Mouse (Mus musculus): ENCODE measurements at regions not wholly inside any gene's neighbourhood (a gene's known extent, or its start where the extent isn't known, plus 50 kb on each side); places are given as distances from the start of the nearest gene placed in this dataset.

DNA sequence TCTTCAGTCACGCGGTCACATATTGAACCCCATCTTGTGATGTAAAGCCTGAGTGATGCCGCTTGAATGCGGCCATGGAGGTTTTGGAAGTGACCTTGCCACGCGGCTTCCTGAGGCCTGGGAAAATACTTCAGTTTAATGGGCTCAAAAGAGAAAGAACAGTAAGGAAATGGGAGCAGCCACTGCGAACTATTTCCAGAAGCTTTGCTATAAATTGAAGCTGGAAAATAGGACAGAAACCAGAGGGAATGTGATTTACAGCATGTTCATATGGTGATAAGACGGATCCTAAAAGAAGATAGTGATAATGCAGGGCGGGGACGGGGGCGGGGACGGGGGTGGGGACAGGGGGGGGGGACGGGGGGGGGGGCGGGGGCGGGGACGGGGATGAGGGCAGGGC is 52.7 kb upstream of the Trpc4 start:
- Histone ChIP-seq H3K27me3 (replicated peaks) (no peaks in the 10 kb centered on the region), H3K4me1 (ENCODE audit: control insufficient read depth in 1 of 2, insufficient read depth in 2 of 2) (no peaks in the 10 kb centered on the region; a peak in 1 of 4 replicates), H3K27ac (ENCODE audit: insufficient read depth, low read depth) (no peak overlapping the region), H3K36me3 (replicated peaks in 1 of 2; ENCODE audit: control insufficient read depth in 1 of 2, insufficient read depth in 1 of 2, low read length in 1 of 2) (no peaks in the 10 kb centered on the region), H3K9me3 (replicated peaks; ENCODE audit: low read length) (no peaks in the 10 kb centered on the region), H3K9ac (ENCODE audit: insufficient read depth, low read depth) (no peak overlapping the region), H3K79me2 (replicated peaks; ENCODE audit: control insufficient read depth, extremely low read depth, insufficient read depth, poor library complexity, severe bottlenecking) (no peaks in the 10 kb centered on the region), H3K4me3 (replicated peaks in 1 of 3; ENCODE audit: low read depth in 2 of 3, low read length in 2 of 3, poor library complexity in 1 of 3) (no peak overlapping the region), H3K4me2 (ENCODE audit: insufficient read depth, low read depth, poor library complexity, severe bottlenecking) (no peak overlapping the region)
- DNase-seq (ENCODE audit: extremely low read depth): no peak
- TF ChIP-seq NELFE (IDR thresholded peaks at IDR 0.05; ENCODE audit: low read depth, low read length): no peak
- TF ChIP-seq CTCF (conservative IDR thresholded peaks at IDR 0.05 in 1 of 2, IDR thresholded peaks at IDR 0.05 in 1 of 2; ENCODE audit: low read depth in 2 of 2, low read length in 2 of 2): no peak
- TF ChIP-seq GABPA (IDR thresholded peaks at IDR 0.05; ENCODE audit: insufficient replicate concordance, low read depth, low read length): no peak
- TF ChIP-seq RCOR1 (conservative IDR thresholded peaks at IDR 0.05; ENCODE audit: low read depth, low read length): no peak
- no peak for TF ChIP-seq HCFC1 (IDR thresholded peaks at IDR 0.05; ENCODE audit: low read depth, low read length)
- TF ChIP-seq ZMIZ1 (IDR thresholded peaks at IDR 0.05; ENCODE audit: low read depth, low read length): no peak
- TF ChIP-seq UBTF (IDR thresholded peaks at IDR 0.05; ENCODE audit: low read depth, low read length): no peak
- in situ Hi-C loops (cut with MboI; ENCODE audit: low pct_ligation_motif_present, low pct_unique_long_range_greater_than_20kb, low sequenced_read_pairs): no loop called here
- dilution Hi-C loops (cut with MboI; ENCODE audit: extremely low pct_ligation_motif_present, extremely low pct_unique_long_range_greater_than_20kb, low sequenced_read_pairs): no loop called here

DNA sequence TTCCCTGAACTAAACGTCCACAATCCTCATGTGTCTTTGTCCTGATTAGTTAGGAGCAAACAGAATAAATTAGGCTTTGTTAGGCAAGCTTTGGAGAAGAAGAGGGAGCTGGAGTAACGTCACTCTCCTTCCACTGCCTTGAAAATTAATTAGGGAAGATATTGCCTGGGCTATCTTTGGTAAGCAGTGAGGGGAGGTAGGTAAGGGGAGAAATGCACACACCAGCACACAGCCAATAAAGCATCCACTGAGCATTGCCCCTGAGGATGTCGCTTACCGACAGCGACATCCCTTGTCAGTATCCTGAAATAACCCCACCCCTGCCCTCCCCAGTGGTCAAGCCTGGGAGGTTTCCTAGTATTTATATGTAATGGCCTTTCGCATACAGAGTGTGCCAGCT is 72.2 kb upstream of the Trpc4 start:
- Histone ChIP-seq H3K4me2 (ENCODE audit: insufficient read depth, low read depth, poor library complexity, severe bottlenecking) (no peak overlapping the region), H3K9ac (ENCODE audit: insufficient read depth, low read depth) (no peak overlapping the region), H3K36me3 (replicated peaks in 1 of 2; ENCODE audit: control insufficient read depth in 1 of 2, insufficient read depth in 1 of 2, low read length in 1 of 2) (no peaks in the 10 kb centered on the region), H3K27ac (ENCODE audit: insufficient read depth, low read depth) (no peak overlapping the region), H3K4me3 (replicated peaks in 1 of 3; ENCODE audit: low read depth in 2 of 3, low read length in 2 of 3, poor library complexity in 1 of 3) (no peak overlapping the region), H3K27me3 (replicated peaks) (no peaks in the 10 kb centered on the region), H3K4me1 (ENCODE audit: control insufficient read depth in 1 of 2, insufficient read depth in 2 of 2) (no peaks in the 10 kb centered on the region), H3K79me2 (replicated peaks; ENCODE audit: control insufficient read depth, extremely low read depth, insufficient read depth, poor library complexity, severe bottlenecking) (no peaks in the 10 kb centered on the region), H3K9me3 (replicated peaks; ENCODE audit: low read length) (no peaks in the 10 kb centered on the region)
- in situ Hi-C loops (cut with MboI; ENCODE audit: low pct_ligation_motif_present, low pct_unique_long_range_greater_than_20kb, low sequenced_read_pairs): no loop called here
- no peak for TF ChIP-seq ZMIZ1 (IDR thresholded peaks at IDR 0.05; ENCODE audit: low read depth, low read length)
- dilution Hi-C loops (cut with MboI; ENCODE audit: extremely low pct_ligation_motif_present, extremely low pct_unique_long_range_greater_than_20kb, low sequenced_read_pairs): no loop called here
- DNase-seq (ENCODE audit: extremely low read depth): no peak

DNA sequence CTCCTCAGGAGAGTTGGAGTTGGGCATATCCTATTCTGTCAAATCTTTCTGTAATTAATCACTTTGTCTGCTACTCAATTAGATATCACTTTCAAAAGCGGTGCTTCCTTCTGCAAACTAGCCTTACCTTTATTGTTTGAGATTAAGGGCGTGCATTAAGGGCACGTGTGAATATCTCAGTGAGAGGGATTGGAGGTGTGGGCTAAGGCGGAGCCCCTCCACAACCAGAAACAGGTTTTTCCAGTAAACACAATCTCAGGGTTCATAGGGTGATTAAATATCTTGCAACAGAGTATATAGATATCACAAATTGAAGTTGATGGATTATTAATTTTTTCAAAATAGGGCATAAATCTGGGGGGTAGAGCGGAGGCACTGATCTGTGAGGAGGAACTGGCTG is 79.4 kb upstream of the Trpc4 start:
- Histone ChIP-seq H3K4me2 (ENCODE audit: insufficient read depth, low read depth, poor library complexity, severe bottlenecking) (no peak overlapping the region), H3K27ac (ENCODE audit: insufficient read depth, low read depth) (no peak overlapping the region), H3K27me3 (replicated peaks) (no peaks in the 10 kb centered on the region), H3K4me1 (ENCODE audit: control insufficient read depth in 1 of 2, insufficient read depth in 2 of 2) (no peaks in the 10 kb centered on the region), H3K79me2 (replicated peaks; ENCODE audit: control insufficient read depth, extremely low read depth, insufficient read depth, poor library complexity, severe bottlenecking) (no peaks in the 10 kb centered on the region), H3K36me3 (replicated peaks in 1 of 2; ENCODE audit: control insufficient read depth in 1 of 2, insufficient read depth in 1 of 2, low read length in 1 of 2) (no peaks in the 10 kb centered on the region), H3K9ac (ENCODE audit: insufficient read depth, low read depth) (no peak overlapping the region), H3K9me3 (replicated peaks; ENCODE audit: low read length) (peaks cover 3% of the 10 kb centered on the region), H3K4me3 (replicated peaks in 1 of 3; ENCODE audit: low read depth in 2 of 3, low read length in 2 of 3, poor library complexity in 1 of 3) (no peak overlapping the region)
- in situ Hi-C loops (cut with MboI; ENCODE audit: low pct_ligation_motif_present, low pct_unique_long_range_greater_than_20kb, low sequenced_read_pairs) (no loop called here), dilution Hi-C loops (cut with MboI; ENCODE audit: extremely low pct_ligation_motif_present, extremely low pct_unique_long_range_greater_than_20kb, low sequenced_read_pairs) (no loop called here)
- TF ChIP-seq MEF2A (IDR thresholded peaks at IDR 0.05; ENCODE audit: borderline replicate concordance, low read depth, low read length) (no peak), PAX5 (IDR thresholded peaks at IDR 0.05; ENCODE audit: low read length) (no peak), NRF1 (IDR thresholded peaks at IDR 0.05; ENCODE audit: low read depth, low read length) (no peak), ZNF384 (IDR thresholded peaks at IDR 0.05; ENCODE audit: low read depth, low read length) (no peak), HCFC1 (IDR thresholded peaks at IDR 0.05; ENCODE audit: low read depth, low read length) (no peak), MAFK (IDR thresholded peaks at IDR 0.05; ENCODE audit: insufficient replicate concordance, low read length) (no peak), ZKSCAN1 (IDR thresholded peaks at IDR 0.05; ENCODE audit: borderline replicate concordance, low read depth, low read length) (no peak), UBTF (IDR thresholded peaks at IDR 0.05; ENCODE audit: low read depth, low read length) (no peak), CHD1 (IDR thresholded peaks at IDR 0.05; ENCODE audit: low read depth, low read length) (no peak), CHD2 (IDR thresholded peaks at IDR 0.05; ENCODE audit: low read length) (no peak), RAD21 (IDR thresholded peaks at IDR 0.05; ENCODE audit: low read depth, low read length) (no peak), USF1 (IDR thresholded peaks at IDR 0.05; ENCODE audit: low read depth, low read length) (no peak), TBP (conservative IDR thresholded peaks at IDR 0.05; ENCODE audit: low read depth, low read length) (no peak), GABPA (IDR thresholded peaks at IDR 0.05; ENCODE audit: insufficient replicate concordance, low read depth, low read length) (no peak), JUND (conservative IDR thresholded peaks at IDR 0.05; ENCODE audit: low read depth, low read length) (no peak), ETS1 (conservative IDR thresholded peaks at IDR 0.05; ENCODE audit: low read depth, low read length) (no peak), MYC (IDR thresholded peaks at IDR 0.05; ENCODE audit: low read depth, low read length) (no peak)
- no peak for DNase-seq (ENCODE audit: extremely low read depth)
